Mouse (Mus musculus) CH12.LX (cell line): ENCODE measurements around the gene Exoc6.

Experiments used
- BHLHE40 ChIP-seq: IDR thresholded peaks from 2 replicates; pipeline ENCODE4 v1.6.1; 2011; ENCODE audit warnings: mild to moderate bottlenecking, low read depth, low read length, improper control_type of control experiment
- CTCF ChIP-seq, 2 experiments: IDR thresholded peaks in 1 of 2; conservative IDR thresholded peaks in 1 of 2; 2 replicates each; pipeline ENCODE4 v1.5.1; 2011 to 2012; ENCODE audit warnings: low read depth in 2 of 2, low read length in 2 of 2, improper control_type of control experiment in 1 of 2, inconsistent platforms in 1 of 2, mild to moderate bottlenecking in 1 of 2, moderate library complexity in 1 of 2
- EP300 ChIP-seq: IDR thresholded peaks from 2 replicates; pipeline ENCODE4 v1.6.1; 2011; ENCODE audit warnings: low read length, improper control_type of control experiment
- GABPA ChIP-seq: IDR thresholded peaks from 2 replicates; pipeline ENCODE4 v1.6.1; 2012; ENCODE audit warnings: low read depth, low read length, improper control_type of control experiment, inconsistent platforms; ENCODE audit not compliant: insufficient replicate concordance
- KAT2A ChIP-seq: IDR thresholded peaks from 2 replicates; pipeline ENCODE4 v1.6.1; 2012; ENCODE audit warnings: low read length, improper control_type of control experiment, inconsistent platforms; ENCODE audit not compliant: insufficient replicate concordance
- MAFK ChIP-seq: IDR thresholded peaks from 2 replicates; pipeline ENCODE4 v1.6.1; 2011; ENCODE audit warnings: low read length, improper control_type of control experiment; ENCODE audit not compliant: insufficient replicate concordance
- MEF2A ChIP-seq: IDR thresholded peaks from 2 replicates; pipeline ENCODE4 v1.6.1; 2014; ENCODE audit warnings: low read depth, mild to moderate bottlenecking, inconsistent platforms, low read length, improper control_type of control experiment, borderline replicate concordance
- POLR2A ChIP-seq: IDR thresholded peaks from 2 replicates; pipeline ENCODE4 v1.6.1; 2011; ENCODE audit warnings: low read depth, mild to moderate bottlenecking, improper control_type of control experiment, low read length
- ZKSCAN1 ChIP-seq: IDR thresholded peaks from 2 replicates; pipeline ENCODE4 v1.6.1; 2012; ENCODE audit warnings: low read depth, inconsistent platforms, low read length, improper control_type of control experiment, borderline replicate concordance
- ZMIZ1 ChIP-seq: IDR thresholded peaks from 2 replicates; pipeline ENCODE4 v1.6.1; 2012; ENCODE audit warnings: low read depth, mild to moderate bottlenecking, inconsistent platforms, low read length, improper control_type of control experiment

DNA sequence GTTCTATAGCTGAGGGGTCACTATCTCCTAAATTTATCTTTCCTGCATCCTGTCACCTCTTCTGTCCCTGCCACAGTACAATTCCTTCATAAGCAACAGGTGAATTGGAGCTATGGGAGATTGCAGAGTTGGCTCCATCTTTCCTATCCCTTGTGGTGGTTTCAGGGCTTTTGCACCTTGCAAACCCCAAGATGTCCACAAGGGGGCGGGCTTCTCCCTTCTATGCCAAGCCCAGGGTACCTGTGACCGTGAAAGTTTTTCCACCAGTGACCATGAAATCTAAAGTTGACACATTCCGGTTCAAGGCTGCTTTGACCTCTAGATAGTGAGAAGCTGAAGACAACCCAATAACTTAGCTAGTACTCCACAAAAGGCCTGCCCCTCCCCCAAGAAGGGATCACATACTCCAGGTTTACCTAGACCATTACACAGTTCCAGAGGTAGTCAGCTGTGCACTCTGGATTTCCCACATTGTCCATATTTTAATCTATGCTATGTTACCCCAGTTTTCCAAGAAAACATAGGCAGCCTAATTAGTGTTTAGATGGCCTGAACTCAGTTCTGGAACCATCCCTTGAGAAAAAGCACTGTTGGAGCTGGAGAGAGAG lies 153.8 kb downstream of the Exoc6 start:
- no peak for TF ChIP-seq MEF2A
- TF ChIP-seq KAT2A: no peak
- TF ChIP-seq POLR2A: no peak
- no peak for TF ChIP-seq EP300
- no peak for TF ChIP-seq ZKSCAN1
- TF ChIP-seq MAFK: no peak
- no peak for TF ChIP-seq BHLHE40
- TF ChIP-seq CTCF (conservative IDR thresholded peaks at IDR 0.05 in 1 of 2, IDR thresholded peaks at IDR 0.05 in 1 of 2; ENCODE audit: low read depth in 2 of 2, low read length in 2 of 2): peak; percentile 84 to 94
- no peak for TF ChIP-seq ZMIZ1
- TF ChIP-seq GABPA: no peak
